Mouse (Mus musculus): Measurements from ENCODE around the gene C2cd4a.

The C2cd4a gene

GRCm38 (mm10) chr9:67832046-67832605 lies at the start of gene C2cd4a:
Gene C2cd4a (minus strand): TSS chr9:67832330.
- DNase-seq (ENCODE audit: low spot score): no peak

GRCm38 (mm10) chr9:67878197-67878769 lies 46.2 kb upstream of the C2cd4a start:
- no peak for DNase-seq (ENCODE audit: low spot score)

GRCm38 (mm10) chr9:67877081-67877718 lies 45.1 kb upstream of the C2cd4a start:
- DNase-seq (ENCODE audit: low spot score): no peak

GRCm38 (mm10) chr9:67875337-67875736 lies 43.2 kb upstream of the C2cd4a start:
- no peak for DNase-seq (ENCODE audit: low spot score)

- no peak for DNase-seq (ENCODE audit: low spot score)
Observed at GRCm38 (mm10) chr9:67874522-67875222, 42.5 kb upstream of the C2cd4a start.

- DNase-seq (ENCODE audit: low spot score): no peak
Observed at GRCm38 (mm10) chr9:67869691-67870450, 37.7 kb upstream of the C2cd4a start.

GRCm38 (mm10) chr9:67867411-67867810 lies 35.3 kb upstream of the C2cd4a start:
- no peak for DNase-seq (ENCODE audit: low spot score)

- DNase-seq (ENCODE audit: low spot score): no peak
Observed at GRCm38 (mm10) chr9:67865411-67865810, 33.3 kb upstream of the C2cd4a start.

- DNase-seq (ENCODE audit: low spot score): no peak
Observed at GRCm38 (mm10) chr9:67864011-67864410, 31.9 kb upstream of the C2cd4a start.

- DNase-seq (ENCODE audit: low spot score): no peak
Observed at GRCm38 (mm10) chr9:67863332-67863731, 31.2 kb upstream of the C2cd4a start.

GRCm38 (mm10) chr9:67860273-67860672 lies 28.1 kb upstream of the C2cd4a start:
- no peak for DNase-seq (ENCODE audit: low spot score)

- no peak for DNase-seq (ENCODE audit: low spot score)
Observed at GRCm38 (mm10) chr9:67851150-67851549, 19.0 kb upstream of the C2cd4a start.

GRCm38 (mm10) chr9:67849846-67850245 lies 17.7 kb upstream of the C2cd4a start:
- DNase-seq (ENCODE audit: low spot score): no peak

- no peak for DNase-seq (ENCODE audit: low spot score)
Observed at GRCm38 (mm10) chr9:67849397-67849796, 17.3 kb upstream of the C2cd4a start.

GRCm38 (mm10) chr9:67847606-67848005 lies 15.5 kb upstream of the C2cd4a start:
- no peak for DNase-seq (ENCODE audit: low spot score)

- no peak for DNase-seq (ENCODE audit: low spot score)
Observed at GRCm38 (mm10) chr9:67846089-67846488, 14.0 kb upstream of the C2cd4a start.

GRCm38 (mm10) chr9:67845648-67846047 lies 13.5 kb upstream of the C2cd4a start:
- no peak for DNase-seq (ENCODE audit: low spot score)

- DNase-seq (ENCODE audit: low spot score): no peak
Observed at GRCm38 (mm10) chr9:67845012-67845411, 12.9 kb upstream of the C2cd4a start.

- no peak for DNase-seq (ENCODE audit: low spot score)
Observed at GRCm38 (mm10) chr9:67842797-67843196, 10.7 kb upstream of the C2cd4a start.

- peak; percentile 65 for DNase-seq (ENCODE audit: low spot score)
Observed at GRCm38 (mm10) chr9:67839981-67840859, 8.1 kb upstream of the C2cd4a start, which contains the start of gene Vps13c. Gene Vps13c (plus strand): TSS chr9:67840396.

- no peak for DNase-seq (ENCODE audit: low spot score)
Observed at GRCm38 (mm10) chr9:67837311-67837710, 5.2 kb upstream of the C2cd4a start.
